Mouse (Mus musculus) CH12.LX (cell line): ENCODE data around the gene Stag3. TPM values are rescaled to one million over a fixed set of nuclear protein-coding genes. Genes with fewer than 3 reads are reported as not detected.

ENCODE experiments used
- DNase-seq: peaks from one replicate; pipeline ENCODE4 v3.0.0-alpha.2; 2013; ENCODE audit errors: extremely low read depth
- H3K27ac ChIP-seq: 2 replicates; pipeline ENCODE4 v1.5.1; 2012; ENCODE audit warnings: low read depth, mild to moderate bottlenecking, control low read depth, moderate library complexity; ENCODE audit not compliant: insufficient read depth
- H3K27me3 ChIP-seq: replicated peaks from 2 replicates; pipeline ENCODE3; 2012; ENCODE audit warnings: inconsistent platforms
- H3K36me3 ChIP-seq, 2 experiments: replicated peaks in 1 of 2; 2 replicates each; pipeline versions ENCODE3 to v1.6.1; 2012; ENCODE audit warnings: inconsistent platforms in 1 of 2, low read length in 1 of 2, mild to moderate bottlenecking in 1 of 2, mixed read lengths in 1 of 2, moderate library complexity in 1 of 2; ENCODE audit not compliant: control insufficient read depth in 1 of 2, insufficient read depth in 1 of 2
- H3K4me1 ChIP-seq, 2 experiments: 2 replicates each; pipeline ENCODE4 v1.6.1; 2012; ENCODE audit warnings: inconsistent platforms in 1 of 2, moderate library complexity in 1 of 2; ENCODE audit not compliant: insufficient read depth in 2 of 2, control insufficient read depth in 1 of 2
- H3K4me2 ChIP-seq: 2 replicates; pipeline ENCODE4 v1.6.1; 2012; ENCODE audit warnings: low read depth, mild to moderate bottlenecking, control low read depth; ENCODE audit not compliant: poor library complexity, insufficient read depth, severe bottlenecking
- H3K4me3 ChIP-seq, 3 experiments: fragments of 150-350 bp in 1 of 3; sonication (generic) in 1 of 3; replicated peaks in 1 of 3; 2 replicates each; pipeline versions ENCODE3 to v1.5.1; 2011 to 2012; ENCODE audit warnings: low read depth in 2 of 3, low read length in 2 of 3, mild to moderate bottlenecking in 2 of 3, moderate library complexity in 2 of 3, control low read depth in 1 of 3, improper control_type of control experiment in 1 of 3, inconsistent platforms in 1 of 3, mixed read lengths in 1 of 3; ENCODE audit not compliant: poor library complexity in 1 of 3
- H3K79me2 ChIP-seq: replicated peaks from 2 replicates; pipeline ENCODE4 v1.6.1; 2012; ENCODE audit warnings: mild to moderate bottlenecking, moderate library complexity; ENCODE audit not compliant: control insufficient read depth, poor library complexity, insufficient read depth, severe bottlenecking; ENCODE audit errors: extremely low read depth
- H3K9ac ChIP-seq: 2 replicates; pipeline ENCODE4 v1.6.1; 2012; ENCODE audit warnings: low read depth, mild to moderate bottlenecking, control low read depth, moderate library complexity; ENCODE audit not compliant: insufficient read depth
- H3K9me3 ChIP-seq: replicated peaks from 2 replicates; pipeline ENCODE3; 2012; ENCODE audit warnings: low read length, inconsistent platforms, mixed read lengths
- BHLHE40 ChIP-seq: IDR thresholded peaks from 2 replicates; pipeline ENCODE4 v1.6.1; 2011; ENCODE audit warnings: mild to moderate bottlenecking, low read depth, low read length, improper control_type of control experiment
- CHD2 ChIP-seq: IDR thresholded peaks from 2 replicates; pipeline ENCODE4 v1.6.1; 2011; ENCODE audit warnings: low read length, improper control_type of control experiment
- CTCF ChIP-seq, 2 experiments: IDR thresholded peaks in 1 of 2; conservative IDR thresholded peaks in 1 of 2; 2 replicates each; pipeline ENCODE4 v1.5.1; 2011 to 2012; ENCODE audit warnings: low read depth in 2 of 2, low read length in 2 of 2, improper control_type of control experiment in 1 of 2, inconsistent platforms in 1 of 2, mild to moderate bottlenecking in 1 of 2, moderate library complexity in 1 of 2
- ELF1 ChIP-seq: IDR thresholded peaks from 2 replicates; pipeline ENCODE4 v1.6.1; 2014; ENCODE audit warnings: low read depth, mild to moderate bottlenecking, inconsistent platforms, low read length, improper control_type of control experiment
- ETS1 ChIP-seq: conservative IDR thresholded peaks from 2 replicates; pipeline ENCODE4 v1.6.1; 2012; ENCODE audit warnings: low read depth, mild to moderate bottlenecking, inconsistent platforms, low read length, improper control_type of control experiment, moderate library complexity
- GABPA ChIP-seq: IDR thresholded peaks from 2 replicates; pipeline ENCODE4 v1.6.1; 2012; ENCODE audit warnings: low read depth, low read length, improper control_type of control experiment, inconsistent platforms; ENCODE audit not compliant: insufficient replicate concordance
- HCFC1 ChIP-seq: IDR thresholded peaks from 2 replicates; pipeline ENCODE4 v1.6.1; 2012; ENCODE audit warnings: low read depth, mild to moderate bottlenecking, inconsistent platforms, low read length, improper control_type of control experiment
- JUN ChIP-seq: IDR thresholded peaks from 2 replicates; pipeline ENCODE4 v1.6.1; 2011; ENCODE audit warnings: low read depth, mild to moderate bottlenecking, low read length, improper control_type of control experiment, moderate library complexity; ENCODE audit not compliant: insufficient read depth
- JUND ChIP-seq: conservative IDR thresholded peaks from 2 replicates; pipeline ENCODE4 v1.6.1; 2011; ENCODE audit warnings: low read depth, low read length, improper control_type of control experiment
- KAT2A ChIP-seq: IDR thresholded peaks from 2 replicates; pipeline ENCODE4 v1.6.1; 2012; ENCODE audit warnings: low read length, improper control_type of control experiment, inconsistent platforms; ENCODE audit not compliant: insufficient replicate concordance
- MAFK ChIP-seq: IDR thresholded peaks from 2 replicates; pipeline ENCODE4 v1.6.1; 2011; ENCODE audit warnings: low read length, improper control_type of control experiment; ENCODE audit not compliant: insufficient replicate concordance
- MAX ChIP-seq: IDR thresholded peaks from 2 replicates; pipeline ENCODE4 v1.6.1; 2011; ENCODE audit warnings: low read length, improper control_type of control experiment
- MAZ ChIP-seq: IDR thresholded peaks from 2 replicates; pipeline ENCODE4 v1.6.1; 2012; ENCODE audit warnings: low read depth, mild to moderate bottlenecking, inconsistent platforms, low read length, improper control_type of control experiment, moderate library complexity
- MEF2A ChIP-seq: IDR thresholded peaks from 2 replicates; pipeline ENCODE4 v1.6.1; 2014; ENCODE audit warnings: low read depth, mild to moderate bottlenecking, inconsistent platforms, low read length, improper control_type of control experiment, borderline replicate concordance
- NELFE ChIP-seq: IDR thresholded peaks from 2 replicates; pipeline ENCODE4 v1.6.1; 2011; ENCODE audit warnings: low read depth, low read length, improper control_type of control experiment
- POLR2A ChIP-seq: IDR thresholded peaks from 2 replicates; pipeline ENCODE4 v1.6.1; 2011; ENCODE audit warnings: low read depth, mild to moderate bottlenecking, improper control_type of control experiment, low read length
- POLR2AphosphoS2 ChIP-seq: IDR thresholded peaks from 2 replicates; pipeline ENCODE4 v1.6.1; 2011; ENCODE audit warnings: low read depth, low read length, improper control_type of control experiment
- RAD21 ChIP-seq: IDR thresholded peaks from 2 replicates; pipeline ENCODE4 v1.6.1; 2011; ENCODE audit warnings: low read depth, mild to moderate bottlenecking, low read length, improper control_type of control experiment, moderate library complexity
- SIN3A ChIP-seq: IDR thresholded peaks from 2 replicates; pipeline ENCODE4 v1.6.1; 2012; ENCODE audit warnings: low read length, improper control_type of control experiment, inconsistent platforms
- SMC3 ChIP-seq: IDR thresholded peaks from 2 replicates; pipeline ENCODE4 v1.6.1; 2011; ENCODE audit warnings: low read depth, low read length, improper control_type of control experiment
- USF2 ChIP-seq: conservative IDR thresholded peaks from 2 replicates; pipeline ENCODE4 v1.6.1; 2011; ENCODE audit warnings: low read depth, low read length, improper control_type of control experiment
- ZC3H11A ChIP-seq: IDR thresholded peaks from 2 replicates; pipeline ENCODE4 v1.6.1; 2012; ENCODE audit warnings: low read depth, mild to moderate bottlenecking, inconsistent platforms, low read length, improper control_type of control experiment
- ZKSCAN1 ChIP-seq: IDR thresholded peaks from 2 replicates; pipeline ENCODE4 v1.6.1; 2012; ENCODE audit warnings: low read depth, inconsistent platforms, low read length, improper control_type of control experiment, borderline replicate concordance
- ZNF384 ChIP-seq: IDR thresholded peaks from 2 replicates; pipeline ENCODE4 v1.6.1; 2012; ENCODE audit warnings: low read depth, low read length, improper control_type of control experiment, inconsistent platforms
- dilution Hi-C: fragments of 300-500 bp; cut with MboI; formaldehyde crosslinking; loops from 2 replicates; pipeline ENCODE4 v1.14.3; 2020; ENCODE audit warnings: low sequenced_read_pairs; ENCODE audit not compliant: extremely low pct_unique_long_range_greater_than_20kb, extremely low pct_ligation_motif_present
- in situ Hi-C: fragments of 300-500 bp; cut with MboI; formaldehyde crosslinking; loops from 3 replicates; pipeline ENCODE4 v1.14.3; 2019; ENCODE audit warnings: low sequenced_read_pairs, low pct_ligation_motif_present, low pct_unique_long_range_greater_than_20kb, mixed read lengths
- polyA plus RNA-seq: library from polyadenylated mRNA; unstranded; fragments of >175 nt; gene quantifications from 2 replicates; pipeline ENCODE4 v1.2.1, GENCODE M21; 2012; ENCODE audit warnings: low read depth; ENCODE audit not compliant: insufficient read length
- total RNA-seq, 2 experiments: library from RNA; depleted of rRNA; stranded (reverse); fragments of 300-350 nt in 1 of 2; fragments of >200 nt in 1 of 2; gene quantifications; 2 replicates each; pipeline ENCODE4 v1.2.3; 2012 to 2014

The Stag3 gene
- total and polyA plus RNA-seq, 3 experiments = not detected

DNA sequence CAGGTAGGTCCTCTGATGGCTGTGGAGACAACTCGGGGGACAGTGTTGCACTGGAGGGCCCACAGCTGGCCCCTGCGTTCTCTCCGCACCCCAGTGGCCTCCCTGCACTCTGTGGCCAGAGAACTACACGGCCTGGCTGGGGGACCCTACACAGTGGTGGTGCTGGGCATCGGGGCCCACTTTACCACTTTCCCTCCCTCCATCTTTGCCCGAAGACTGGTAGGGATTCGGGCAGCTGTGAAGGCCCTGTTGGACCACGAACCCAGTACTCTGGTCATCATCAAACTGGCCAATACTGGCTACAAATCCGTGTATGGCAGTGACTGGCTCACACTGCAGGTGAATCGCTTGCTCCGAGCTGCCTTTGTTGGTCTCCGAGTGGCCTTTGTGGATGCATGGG, 28.9 kb upstream of the Stag3 start:
- H3K9ac ChIP-seq = no peak overlapping the region
- peaks cover 1 to 9% of the 10 kb centered on the region in 2 experiments; a peak in 3 of 4 replicates for H3K4me1 ChIP-seq
- H3K27me3 ChIP-seq = no peaks in the 10 kb centered on the region
- H3K79me2 ChIP-seq = no peaks in the 10 kb centered on the region
- H3K27ac ChIP-seq = no peak overlapping the region
- no peak overlapping the region for H3K4me3 ChIP-seq
- dilution Hi-C loops = no loop called here
- no peak for DNase-seq
- no peak overlapping the region for H3K4me2 ChIP-seq
- TF ChIP-seq RAD21 (no peak), JUN (no peak), MAZ (no peak), SMC3 (no peak), GABPA (no peak), SIN3A (no peak), MAX (no peak), CHD2 (no peak)
- H3K36me3 ChIP-seq = no peaks in the 10 kb centered on the region
- peaks cover 2% of the 10 kb centered on the region for H3K9me3 ChIP-seq
- in situ Hi-C loops = no loop called here

- H3K27ac ChIP-seq = no peak overlapping the region
- H3K36me3 ChIP-seq = peaks cover 0 to 11% of the 10 kb centered on the region in 2 experiments
- H3K9me3 ChIP-seq = peaks cover 2% of the 10 kb centered on the region
- TF ChIP-seq MEF2A (no peak), ELF1 (no peak), ZKSCAN1 (no peak), CTCF (conservative IDR thresholded peaks at IDR 0.05 in 1 of 2, IDR thresholded peaks at IDR 0.05 in 1 of 2; ENCODE audit: low read depth in 2 of 2, low read length in 2 of 2) (0 out of 4 replicates have a peak, but pooled peaks of 1 of the 2 experiments have one; percentile 5)
- peaks cover 7 to 28% of the 10 kb centered on the region in 2 experiments; a peak in 3 of 4 replicates for H3K4me1 ChIP-seq
- dilution Hi-C loops = no loop called here
- in situ Hi-C loops = no loop called here
- H3K4me3 ChIP-seq = no peak overlapping the region
- no peak overlapping the region for H3K4me2 ChIP-seq
- no peaks in the 10 kb centered on the region for H3K79me2 ChIP-seq
- H3K27me3 ChIP-seq = no peaks in the 10 kb centered on the region
- DNase-seq = no peak
- H3K9ac ChIP-seq = no peak overlapping the region
These were observed 27.0 kb upstream of the Stag3 start for GRCm38 (mm10) chr5:138253061-138253460.

- peaks cover 23 to 36% of the 10 kb centered on the region in 2 experiments for H3K36me3 ChIP-seq
- no peaks in the 10 kb centered on the region for H3K27me3 ChIP-seq
- H3K9me3 ChIP-seq = peaks cover 2% of the 10 kb centered on the region
- in situ Hi-C loops = no loop called here
- peak within 1 kb of the TSS; percentile 77 for H3K9ac ChIP-seq
- dilution Hi-C loops = no loop called here
- H3K27ac ChIP-seq = peak within 1 kb of the TSS; percentile 23; the same call in 1 of the 2 replicates
- H3K4me2 ChIP-seq = peak within 1 kb of the TSS; percentile 98
- peak within 1 kb of the TSS; percentile 64 to 88 (median 81) for H3K4me3 ChIP-seq
- H3K4me1 ChIP-seq = peaks cover 7 to 45% of the 10 kb centered on the region in 2 experiments; a peak in 3 of 4 replicates
- DNase-seq = peak; percentile 97
- no peaks in the 10 kb centered on the region for H3K79me2 ChIP-seq
- TF ChIP-seq KAT2A = peak; percentile 70; the same call in 1 of the 2 replicates
- TF ChIP-seq RAD21 = peak; percentile 37
- peak; percentile 94 for TF ChIP-seq SIN3A
- TF ChIP-seq MAFK = peak; percentile 77
- no peak for TF ChIP-seq ZC3H11A
- TF ChIP-seq JUND = no peak
- peak; percentile 78 for TF ChIP-seq HCFC1
- peak; percentile 86 for TF ChIP-seq USF2
- peak; percentile 87 for TF ChIP-seq MAX
- TF ChIP-seq POLR2A = peak; percentile 93
- peak; percentile 94 for TF ChIP-seq BHLHE40
- TF ChIP-seq ETS1 = peak; percentile 90
- TF ChIP-seq NELFE = peak; percentile 96
- peak; percentile 92 for TF ChIP-seq ELF1
- TF ChIP-seq JUN = no peak
- peak; percentile 93 for TF ChIP-seq CHD2
- TF ChIP-seq POLR2AphosphoS2 = peak; percentile 94
- no peak for TF ChIP-seq ZNF384
These were observed 24.5 kb upstream of the Stag3 start, which contains the start of gene Lamtor4 for GRCm38 (mm10) chr5:138255353-138256093. Lamtor4 (plus strand) TSS chr5:138255482.
